Mouse (Mus musculus) heart, embryonic 12.5 days (tissue): ENCODE results near the gene 6330409D20Rik. TPM values are rescaled to one million over a fixed set of nuclear protein-coding genes. Genes with fewer than 3 reads are reported as not detected.

Experiments used
- ATAC-seq: fragments of 200-750 bp; cut with Nextera tagmentation; 2 replicates; pipeline ENCODE4 v1.8.0; 2017; ENCODE audit warnings: moderate TSS enrichment, moderate library complexity; ENCODE audit not compliant: insufficient number of reproducible peaks, low FRiP score
- H3K27ac ChIP-seq: fragments of 300-500 bp; sonication (generic); 2 replicates; pipeline ENCODE4 v1.5.1; 2016; ENCODE audit warnings: mild to moderate bottlenecking, moderate library complexity; ENCODE audit not compliant: poor library complexity, severe bottlenecking
- H3K27me3 ChIP-seq: fragments of 300-500 bp; sonication (generic); replicated peaks from 2 replicates; pipeline ENCODE4 v1.6.1; 2016; ENCODE audit warnings: mild to moderate bottlenecking, moderate library complexity
- H3K36me3 ChIP-seq: fragments of 300-500 bp; sonication (generic); 2 replicates; pipeline ENCODE4 v1.6.1; 2016; ENCODE audit warnings: mild to moderate bottlenecking, moderate library complexity
- H3K4me1 ChIP-seq: fragments of 300-500 bp; sonication (generic); replicated peaks from 2 replicates; pipeline ENCODE4 v1.6.1; 2016; ENCODE audit warnings: mild to moderate bottlenecking
- H3K4me2 ChIP-seq: fragments of 300-500 bp; sonication (generic); 2 replicates; pipeline ENCODE4 v1.6.1; 2016; ENCODE audit warnings: mild to moderate bottlenecking, moderate library complexity
- H3K4me3 ChIP-seq: fragments of 300-500 bp; sonication (generic); 2 replicates; pipeline ENCODE4 v1.5.1; 2016; ENCODE audit warnings: mild to moderate bottlenecking
- H3K9ac ChIP-seq: fragments of 300-500 bp; sonication (generic); 2 replicates; pipeline ENCODE4 v1.6.1; 2016; ENCODE audit warnings: mild to moderate bottlenecking, moderate library complexity
- H3K9me3 ChIP-seq: fragments of 300-500 bp; sonication (generic); replicated peaks from 2 replicates; pipeline ENCODE4 v1.6.1; 2016; ENCODE audit warnings: mild to moderate bottlenecking, moderate library complexity
- WGBS: fragments of 180-500 bp; shearing (Covaris S2); methylation state at CpG from one replicate; pipeline ENCODE4 v1.1.7; 2016; 5-methylcytosine and 5-hydroxymethylcytosine counted together
- polyA plus RNA-seq: library from polyadenylated mRNA; unstranded; fragments of >200 nt; fragmentation: Nextera tagmentation; extraction: Ambion mirVana; gene quantifications from 2 replicates; pipeline ENCODE4 v1.2.1, GENCODE M21; 2016

6330409D20Rik gene
- not detected in 2 replicates for polyA plus RNA-seq

DNA sequence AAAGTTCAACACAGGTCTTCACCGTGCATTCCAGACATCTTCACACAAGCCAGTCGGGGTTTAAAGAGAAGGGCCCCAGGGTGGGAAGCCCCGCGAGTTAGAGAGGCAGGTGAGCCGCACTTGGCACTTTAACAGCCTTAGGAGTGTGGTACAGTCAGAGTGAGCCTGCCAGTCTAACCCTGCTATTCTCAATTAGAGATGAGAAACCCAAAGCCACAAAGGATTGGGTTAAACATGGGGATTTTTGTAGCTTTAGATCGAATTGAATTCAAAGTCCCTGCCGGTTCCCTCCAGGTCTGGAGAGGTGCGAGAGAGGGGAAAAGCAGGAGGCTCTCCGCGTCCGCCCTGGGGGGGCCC lies at the start of gene 6330409D20Rik:
TSS of gene 6330409D20Rik (minus strand) at position 101 of the 357 bp plus-strand sequence.
- Histone ChIP-seq H3K9me3 (no peaks in the 10 kb centered on the region), H3K4me3 (peak within 1 kb of the TSS; percentile 52), H3K4me1 (peaks cover 35% of the 10 kb centered on the region), H3K36me3 (peaks cover 17% of the 10 kb centered on the region), H3K9ac (peak within 1 kb of the TSS; percentile 62), H3K27me3 (peaks cover 44% of the 10 kb centered on the region), H3K4me2 (peak within 1 kb of the TSS; percentile 76), H3K27ac (no peak within 1 kb of the TSS)
- WGBS: 14% methylated on average over 11 of the region's 11 CpGs
- no peak for ATAC-seq

- Histone ChIP-seq H3K27ac (no peak overlapping the region), H3K4me1 (peaks cover 8% of the 10 kb centered on the region), H3K4me2 (no peak overlapping the region), H3K9ac (no peak overlapping the region), H3K36me3 (peaks cover 5% of the 10 kb centered on the region), H3K27me3 (no peaks in the 10 kb centered on the region), H3K4me3 (no peak overlapping the region), H3K9me3 (no peaks in the 10 kb centered on the region)
- no peak for ATAC-seq
- WGBS: 61% methylated on average over 2 of the region's 2 CpGs
These were observed 47.8 kb upstream of the 6330409D20Rik start for GRCm38 (mm10) chr2:32788581-32788980.

GRCm38 (mm10) chr2:32787176-32787575 lies 46.4 kb upstream of the 6330409D20Rik start:
- no peak overlapping the region for H3K4me2 ChIP-seq
- H3K9me3 ChIP-seq: no peaks in the 10 kb centered on the region

GRCm38 (mm10) chr2:32784048-32784681 lies 43.3 kb upstream of the 6330409D20Rik start, which contains the start of gene Cfap157:
Gene Cfap157, minus strand, starts transcription at chr2:32784428.
- Histone ChIP-seq H3K27me3 (no peaks in the 10 kb centered on the region), H3K27ac (no peak within 1 kb of the TSS), H3K36me3 (no peaks in the 10 kb centered on the region; the same call in 1 of the 2 replicates), H3K9ac (no peak within 1 kb of the TSS), H3K4me3 (no peak within 1 kb of the TSS), H3K4me1 (peaks cover 5% of the 10 kb centered on the region), H3K4me2 (peak within 1 kb of the TSS; percentile 32; the same call in 1 of the 2 replicates), H3K9me3 (no peaks in the 10 kb centered on the region)
- no peak for ATAC-seq
- WGBS: 40% methylated on average over 4 of the region's 4 CpGs

More at GRCm38 (mm10) chr2:32787176-32787575, 46.4 kb upstream of the 6330409D20Rik start:
- no peaks in the 10 kb centered on the region for H3K27me3 ChIP-seq
- WGBS: 57% methylated on average over 6 of the region's 6 CpGs
- H3K27ac ChIP-seq: no peak overlapping the region
- no peak overlapping the region for H3K9ac ChIP-seq
- H3K36me3 ChIP-seq: no peaks in the 10 kb centered on the region; the same call in 1 of the 2 replicates
- H3K4me3 ChIP-seq: no peak overlapping the region
- peaks cover 8% of the 10 kb centered on the region for H3K4me1 ChIP-seq
- ATAC-seq: no peak

GRCm38 (mm10) chr2:32781710-32782109 lies 40.9 kb upstream of the 6330409D20Rik start:
- peaks cover 4% of the 10 kb centered on the region; the same call in 1 of the 2 replicates for H3K27me3 ChIP-seq
- H3K36me3 ChIP-seq: no peaks in the 10 kb centered on the region
- peaks cover 5% of the 10 kb centered on the region for H3K4me1 ChIP-seq
- H3K4me2 ChIP-seq: no peak overlapping the region
- 73% methylated on average over 6 of the region's 6 CpGs for WGBS
- H3K27ac ChIP-seq: no peak overlapping the region
- H3K9me3 ChIP-seq: no peaks in the 10 kb centered on the region
- no peak overlapping the region for H3K4me3 ChIP-seq
- no peak overlapping the region for H3K9ac ChIP-seq
- ATAC-seq: no peak

- Histone ChIP-seq H3K27ac (no peak overlapping the region), H3K4me2 (no peak overlapping the region), H3K27me3 (peaks cover 6% of the 10 kb centered on the region; the same call in 1 of the 2 replicates), H3K4me3 (no peak overlapping the region), H3K9ac (no peak overlapping the region), H3K9me3 (no peaks in the 10 kb centered on the region), H3K4me1 (peaks cover 18% of the 10 kb centered on the region), H3K36me3 (no peaks in the 10 kb centered on the region)
- ATAC-seq: no peak
- WGBS: 81% methylated on average over 6 of the region's 6 CpGs
These were observed 38.9 kb upstream of the 6330409D20Rik start for GRCm38 (mm10) chr2:32779714-32780113.

GRCm38 (mm10) chr2:32779131-32779530 lies 38.3 kb upstream of the 6330409D20Rik start:
- no peak overlapping the region for H3K4me2 ChIP-seq
- no peak overlapping the region for H3K9ac ChIP-seq
- 14% methylated on average over 8 of the region's 8 CpGs for WGBS
- ATAC-seq: no peak
- no peak overlapping the region for H3K27ac ChIP-seq
- H3K9me3 ChIP-seq: no peaks in the 10 kb centered on the region
- peaks cover 6% of the 10 kb centered on the region; the same call in 1 of the 2 replicates for H3K27me3 ChIP-seq
- no peak overlapping the region for H3K4me3 ChIP-seq
- peaks cover 16% of the 10 kb centered on the region for H3K4me1 ChIP-seq
- no peaks in the 10 kb centered on the region for H3K36me3 ChIP-seq

DNA sequence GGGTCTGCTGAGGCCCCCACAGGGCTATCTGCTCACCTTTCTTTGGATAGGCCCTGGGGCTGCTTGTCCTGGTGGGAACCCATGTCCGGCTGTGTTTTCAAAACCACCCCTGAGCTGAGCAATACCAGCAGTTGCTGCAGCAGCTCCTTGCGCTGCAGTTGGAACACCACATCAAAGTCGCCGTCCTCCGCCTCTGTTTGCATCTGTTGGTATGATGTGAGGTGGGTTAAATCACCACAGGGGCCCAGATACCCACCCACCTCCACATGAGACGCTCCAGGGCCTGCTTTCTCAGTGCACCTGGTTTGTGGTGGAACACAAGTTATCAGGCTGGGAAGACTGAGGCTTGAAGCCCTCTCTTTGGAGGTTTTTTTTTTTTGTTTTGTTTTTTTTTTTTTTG lies 37.3 kb upstream of the 6330409D20Rik start:
- Histone ChIP-seq H3K36me3 (no peaks in the 10 kb centered on the region), H3K27ac (no peak overlapping the region), H3K4me1 (peaks cover 12% of the 10 kb centered on the region), H3K4me3 (no peak overlapping the region), H3K9me3 (no peaks in the 10 kb centered on the region), H3K4me2 (no peak overlapping the region), H3K27me3 (peaks cover 6% of the 10 kb centered on the region; the same call in 1 of the 2 replicates), H3K9ac (no peak overlapping the region)
- 90% methylated on average over 6 of the region's 6 CpGs for WGBS
- ATAC-seq: no peak

DNA sequence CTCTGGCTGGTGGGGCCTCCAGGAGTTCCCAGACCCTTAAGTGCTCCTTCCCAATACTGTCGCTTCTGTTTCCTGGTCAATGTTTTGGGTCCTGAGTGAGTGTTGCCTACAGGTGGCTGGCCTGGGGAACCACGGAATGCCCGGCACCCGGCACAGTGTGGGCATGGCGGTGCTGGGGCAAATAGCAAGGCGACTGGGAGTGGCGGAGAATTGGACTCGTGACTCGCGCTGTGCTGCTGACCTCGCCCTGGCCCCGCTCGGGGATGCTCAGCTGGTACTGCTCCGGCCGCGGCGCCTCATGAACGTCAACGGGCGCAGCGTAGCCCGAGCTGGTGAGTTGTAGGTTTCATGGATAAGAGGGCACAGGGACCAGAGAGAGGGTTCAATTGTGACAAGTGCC lies 35.4 kb upstream of the 6330409D20Rik start:
- Histone ChIP-seq H3K4me1 (peaks cover 20% of the 10 kb centered on the region), H3K9me3 (no peaks in the 10 kb centered on the region), H3K9ac (peak overlapping the region; percentile 58), H3K4me2 (peak overlapping the region; percentile 85), H3K27ac (no peak overlapping the region), H3K36me3 (no peaks in the 10 kb centered on the region), H3K27me3 (peaks cover 6% of the 10 kb centered on the region; the same call in 1 of the 2 replicates), H3K4me3 (peak overlapping the region; percentile 63)
- ATAC-seq: no peak
- 28% methylated on average over 22 of the region's 22 CpGs for WGBS

DNA sequence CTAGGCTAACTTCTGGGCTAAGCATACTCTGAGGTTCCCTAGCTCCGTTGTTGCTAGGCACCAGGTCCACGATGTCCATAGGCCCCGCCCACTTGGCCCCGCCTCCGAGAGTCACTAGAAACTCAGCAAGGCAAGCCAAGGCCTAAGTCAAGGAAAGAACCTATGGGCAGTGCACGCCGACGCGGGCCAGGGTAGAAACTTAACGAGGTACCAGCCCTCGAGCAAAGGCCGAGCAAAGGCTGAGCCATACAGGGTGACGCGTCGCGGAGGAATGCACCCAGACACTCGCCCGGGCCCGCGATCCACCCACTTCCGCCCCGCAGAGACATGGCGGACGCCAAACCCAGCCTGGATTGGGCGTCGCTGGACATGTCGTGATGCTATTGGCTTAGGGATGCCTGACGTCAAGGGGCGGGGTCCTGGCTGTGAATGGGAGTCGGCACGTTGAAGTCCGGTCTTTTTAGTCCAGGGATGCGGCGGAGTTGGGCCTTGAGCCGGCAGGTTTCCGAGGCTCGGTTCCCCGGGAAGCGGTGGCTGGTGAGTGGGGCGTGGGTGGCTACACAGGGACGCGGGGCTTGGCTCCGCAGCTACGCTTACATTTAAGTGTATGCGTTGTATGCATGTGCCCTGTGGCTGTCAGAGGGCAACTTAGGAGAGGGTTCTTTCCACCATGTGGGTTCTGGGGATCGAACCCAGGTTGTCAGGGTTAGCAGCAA lies 34.7 kb upstream of the 6330409D20Rik start, which contains the start of the genes Ttc16 and Ptrh1:
TSS of gene Ttc16 (minus strand) at position 275 of the 716 bp plus-strand sequence.
TSS of gene Ptrh1 (plus strand) at position 428 of the 716 bp plus-strand sequence.
- WGBS: under 1% methylated on average over 46 of the region's 46 CpGs
- Histone ChIP-seq H3K4me1 (peaks cover 20% of the 10 kb centered on the region), H3K9ac (peak within 1 kb of the TSS; percentile 58), H3K27me3 (peaks cover 6% of the 10 kb centered on the region; the same call in 1 of the 2 replicates), H3K36me3 (no peaks in the 10 kb centered on the region), H3K27ac (no peak within 1 kb of the TSS), H3K9me3 (no peaks in the 10 kb centered on the region), H3K4me2 (peak within 1 kb of the TSS; percentile 85), H3K4me3 (peak within 1 kb of the TSS; percentile 63)
- ATAC-seq: peak; percentile 95

GRCm38 (mm10) chr2:32772626-32773279 lies 31.9 kb upstream of the 6330409D20Rik start:
- no peaks in the 10 kb centered on the region for H3K36me3 ChIP-seq

More at GRCm38 (mm10) chr2:32772626-32773279, 31.9 kb upstream of the 6330409D20Rik start:
- Histone ChIP-seq H3K9ac (no peak overlapping the region), H3K9me3 (no peaks in the 10 kb centered on the region), H3K4me1 (peaks cover 20% of the 10 kb centered on the region), H3K4me3 (no peak overlapping the region), H3K4me2 (no peak overlapping the region), H3K27ac (no peak overlapping the region), H3K27me3 (peaks cover 6% of the 10 kb centered on the region; the same call in 1 of the 2 replicates)
- ATAC-seq: no peak
- WGBS: 81% methylated on average over 8 of the region's 8 CpGs
